In genomic region chr11:34275941-34276340, GRCm38 (mm10) we compare ENCODE assay signal across 8 mouse cellular contexts. TPM values are rescaled to one million over a fixed set of nuclear protein-coding genes. Genes with fewer than 3 reads are reported as not detected.
DNase-seq lines count a peak whose midpoint lies in the region; TF ChIP-seq lines count a peak whose summit lies in the region.

No protein-coding gene starts in this region.

- no peak for TF ChIP-seq POLR2A in lung, adult 2 months (IDR thresholded peaks at IDR 0.05; ENCODE audit: borderline replicate concordance, extremely low read depth, low read depth, low read length)

- H3K4me1 ChIP-seq in lung, adult 2 months (ENCODE audit: control insufficient read depth, insufficient read depth, low read length) = no peaks in the 10 kb centered on the region

- DNase-seq in embryo, embryonic 10 days (ENCODE audit: low spot score) = peak; percentile 65
- no peak for DNase-seq in embryo, embryonic 9.5 days (ENCODE audit: extremely low spot score)
- no peak for DNase-seq in lung, adult 2 months
- no peak for DNase-seq in lung, postnatal 14 days
- peak; percentile 46 for DNase-seq in adrenal gland, postnatal 14 days
- peak; percentile 27 for DNase-seq in naive thymus-derived CD4-positive, alpha-beta T cell, adult 2 months (ENCODE audit: low read depth)
- DNase-seq in frontal cortex, postnatal 25 days (ENCODE audit: low spot score in 2 of 2) = no peak
- no peak for DNase-seq in layer of hippocampus, adult 18-20 months (ENCODE audit: low spot score in 2 of 2)

- no peak overlapping the region for H3K4me3 ChIP-seq in lung, adult 2 months (replicated peaks; ENCODE audit: extremely low read depth, low read depth, low read length)

- 0 out of 2 replicates have a peak, but pooled peaks have one; percentile 3 for TF ChIP-seq CTCF in lung, adult 2 months (IDR thresholded peaks at IDR 0.05; ENCODE audit: insufficient read depth, low read length)

- 56% methylated on average over 2 of the region's 2 CpGs for WGBS in lung, adult 2 months

RNA-seq across cellular contexts. Expression of gene Fam196b, which starts 38.7 kb away (rescaled TPM):
- 0.06 TPM in 1 of 2 replicates, not detected in the other for polyA plus RNA-seq in lung, adult 2 months (2012; rRNA removed)
- not detected in 2 replicates for total RNA-seq in adrenal gland, postnatal 14 days (2021)
- total RNA-seq in layer of hippocampus, adult 18-20 months (2021) = under 1 TPM; 0.74 to 0.79 TPM

Comparison
In these comparisons a context has a peak if more than half of its experiments do, and no peak if none do; other contexts are left out.
1. DNase-seq: peak in embryo, embryonic 10 days (single experiment), adrenal gland, postnatal 14 days (single experiment) and naive thymus-derived CD4-positive, alpha-beta T cell, adult 2 months (single experiment); none in embryo, embryonic 9.5 days (single experiment), lung, adult 2 months (single experiment), lung, postnatal 14 days (single experiment), frontal cortex, postnatal 25 days (0 of 2) and layer of hippocampus, adult 18-20 months (0 of 2).